Mouse (Mus musculus): ENCODE results near the gene Zfp1.
A peak's percentile ranks its signal among the peaks of the same experiment; 100 is the strongest.

Gene Zfp1

GRCm38 (mm10) chr8:111666751-111667150 lies 23.6 kb downstream of the Zfp1 start:
- no peak for DNase-seq (ENCODE audit: low read depth, low spot score)

DNA sequence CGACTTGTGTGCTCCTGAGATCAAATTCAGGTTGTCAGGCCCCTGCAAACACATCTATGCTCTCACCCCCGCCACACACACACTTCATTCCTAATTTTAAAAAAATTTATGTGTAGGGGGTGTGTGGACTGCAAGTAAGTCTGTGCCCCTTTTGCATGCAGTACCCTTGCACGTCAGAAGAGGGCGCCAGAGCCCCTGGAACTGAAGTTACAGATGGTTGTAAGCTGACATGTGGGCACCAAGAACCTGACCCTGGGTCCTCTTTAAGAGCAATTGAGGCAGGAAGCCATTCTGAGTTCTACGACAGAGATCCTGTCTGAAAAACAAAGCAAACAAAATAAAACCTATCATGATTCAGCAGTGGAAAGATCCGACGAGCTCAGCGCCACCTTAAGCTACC lies 33.0 kb downstream of the Zfp1 start:
- DNase-seq (ENCODE audit: low read depth, low spot score), result peak; percentile 43

- peak; percentile 63 for DNase-seq (ENCODE audit: low read depth, low spot score)
These were observed 34.9 kb downstream of the Zfp1 start for GRCm38 (mm10) chr8:111678111-111678510.

- no peak for DNase-seq (ENCODE audit: low read depth, low spot score)
These were observed 35.6 kb downstream of the Zfp1 start for GRCm38 (mm10) chr8:111678848-111679247.

GRCm38 (mm10) chr8:111680423-111681028 lies 37.3 kb downstream of the Zfp1 start:
- DNase-seq (ENCODE audit: low read depth, low spot score), result peak; percentile 87

DNA sequence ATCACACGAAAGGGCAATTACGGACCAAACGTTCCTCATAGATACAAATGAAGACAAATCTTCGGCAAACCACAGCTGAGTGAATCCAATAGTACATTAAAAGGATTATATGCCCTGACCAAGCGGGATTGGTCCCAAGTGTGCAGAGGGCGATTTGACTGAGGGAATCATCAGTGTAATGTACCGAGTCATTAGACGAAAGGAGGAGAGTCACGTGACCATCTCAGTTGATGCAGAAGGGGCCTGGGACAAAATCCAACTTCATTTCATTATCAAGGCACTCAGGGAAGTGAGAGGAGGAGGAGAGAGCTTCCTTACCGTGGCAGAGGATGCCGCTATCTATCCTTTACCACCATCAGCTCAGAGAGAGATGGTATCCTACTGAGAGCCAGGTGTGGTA lies 38.0 kb downstream of the Zfp1 start:
- DNase-seq (ENCODE audit: low read depth, low spot score), result no peak

DNA sequence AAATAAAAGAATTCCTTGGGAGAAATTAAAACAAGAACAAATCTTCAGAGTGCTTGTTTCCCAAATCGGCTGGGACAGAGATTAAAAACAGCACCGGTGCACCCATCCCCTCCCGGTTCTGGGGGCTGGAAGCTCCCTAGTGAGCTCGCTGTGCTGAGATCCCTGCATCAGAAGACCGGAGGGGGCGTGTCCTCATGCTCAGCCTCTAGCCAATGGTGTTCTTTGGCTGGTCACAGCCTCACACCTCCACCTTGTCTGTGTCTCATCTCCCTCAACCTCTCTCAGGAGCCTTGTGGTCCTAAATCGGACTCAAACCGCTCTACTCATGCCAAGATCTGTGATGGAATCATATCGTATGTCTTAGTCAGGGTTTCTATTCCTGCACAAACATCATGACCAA lies 39.3 kb downstream of the Zfp1 start:
- no peak for DNase-seq (ENCODE audit: low read depth, low spot score)

DNA sequence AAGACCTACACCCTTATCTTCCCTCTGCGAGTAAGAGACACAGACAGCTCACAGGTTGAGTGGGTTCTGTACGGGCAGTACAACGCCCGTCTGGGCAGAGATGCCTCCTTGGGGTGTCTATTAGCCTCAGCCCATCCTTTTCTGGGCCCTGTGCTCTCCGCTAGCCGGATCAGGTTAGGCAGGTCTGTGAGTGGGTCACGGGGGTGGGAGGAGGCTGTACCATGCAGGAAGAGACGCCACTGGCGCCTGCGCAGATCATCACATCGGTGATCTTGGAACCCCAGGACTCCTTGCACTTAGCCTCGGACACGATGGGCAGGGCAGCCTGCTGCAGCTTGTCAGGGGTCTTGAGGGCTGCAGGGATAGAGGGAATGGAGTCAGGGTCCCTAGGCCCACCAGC lies 43.7 kb downstream of the Zfp1 start:
- no peak for DNase-seq (ENCODE audit: low read depth, low spot score)

DNA sequence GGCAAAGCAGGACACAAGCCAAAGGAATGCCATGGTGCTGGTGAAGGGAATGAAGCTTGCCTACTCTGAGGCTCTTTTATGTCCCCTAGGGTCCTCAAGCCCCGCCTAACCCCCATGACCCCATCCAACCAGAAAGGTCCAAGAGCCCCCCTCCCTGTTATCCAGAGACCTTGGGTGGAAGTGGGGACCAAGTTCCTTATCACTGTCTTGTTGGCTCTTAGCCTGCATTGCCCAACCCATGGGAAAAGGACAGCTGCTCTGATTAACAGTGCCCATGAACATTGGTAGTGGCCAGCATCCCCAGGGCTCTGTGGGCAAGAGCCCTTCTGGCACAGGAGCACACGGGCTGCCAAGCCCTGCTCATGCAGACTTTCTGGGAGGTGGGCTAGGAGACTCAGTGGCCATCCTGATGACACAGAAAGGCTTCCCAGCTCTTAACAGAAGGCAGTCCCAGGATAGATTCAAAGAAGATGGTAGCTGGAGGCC lies 47.8 kb downstream of the Zfp1 start, which contains the start of gene Ctrb1:
Ctrb1 (minus strand) TSS at position 51 of the 486 bp plus-strand sequence.
- DNase-seq (ENCODE audit: low read depth, low spot score), result no peak

DNA sequence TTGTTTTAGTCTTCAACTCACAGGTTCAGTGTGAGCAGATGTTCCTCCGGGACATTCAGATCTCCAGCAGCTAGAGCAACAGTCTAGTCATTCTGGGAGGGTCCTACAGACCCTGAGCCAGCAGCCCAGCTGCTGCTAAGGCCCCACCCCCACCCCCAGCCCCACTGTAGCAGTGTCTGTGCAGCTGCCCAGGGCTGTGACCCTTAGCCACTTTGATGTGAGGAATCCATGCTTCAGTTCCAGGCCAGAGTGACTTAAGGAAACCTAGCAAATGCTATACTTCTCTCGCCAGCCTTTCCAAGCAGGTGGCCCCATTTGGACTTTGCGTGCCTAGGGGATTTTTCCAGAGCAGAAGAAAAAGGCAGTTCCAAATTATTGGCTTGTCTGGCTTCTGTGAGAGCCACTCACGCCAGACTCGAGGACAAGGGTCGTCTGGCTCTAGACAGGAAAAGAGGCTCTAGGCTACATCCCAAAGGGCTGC lies 50.1 kb downstream of the Zfp1 start:
- DNase-seq (ENCODE audit: low read depth, low spot score), result no peak

DNA sequence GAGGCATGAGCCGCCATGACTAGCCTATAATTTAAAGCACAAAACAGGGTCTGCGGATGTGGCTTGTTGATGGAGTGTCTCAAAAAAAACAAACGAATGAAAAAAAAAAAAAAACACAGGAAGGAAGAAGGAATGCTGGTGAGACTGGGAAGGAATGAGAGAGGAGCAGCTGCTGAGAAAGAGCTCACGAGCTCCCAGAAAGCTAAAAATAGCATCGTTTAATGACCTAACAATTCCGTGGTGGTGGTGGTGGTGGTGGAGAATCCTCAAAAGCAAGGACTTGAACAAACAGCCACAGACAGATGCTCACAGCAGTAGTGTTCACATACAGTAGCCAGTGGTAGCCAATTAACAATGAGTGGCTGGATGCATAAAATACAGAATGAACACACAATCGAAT lies 52.2 kb downstream of the Zfp1 start:
- DNase-seq (ENCODE audit: low read depth, low spot score), result no peak

- DNase-seq (ENCODE audit: low read depth, low spot score), result no peak
These were observed 54.5 kb downstream of the Zfp1 start for GRCm38 (mm10) chr8:111697655-111698054.

GRCm38 (mm10) chr8:111699035-111699434 lies 55.8 kb downstream of the Zfp1 start:
- DNase-seq (ENCODE audit: low read depth, low spot score), result no peak

DNA sequence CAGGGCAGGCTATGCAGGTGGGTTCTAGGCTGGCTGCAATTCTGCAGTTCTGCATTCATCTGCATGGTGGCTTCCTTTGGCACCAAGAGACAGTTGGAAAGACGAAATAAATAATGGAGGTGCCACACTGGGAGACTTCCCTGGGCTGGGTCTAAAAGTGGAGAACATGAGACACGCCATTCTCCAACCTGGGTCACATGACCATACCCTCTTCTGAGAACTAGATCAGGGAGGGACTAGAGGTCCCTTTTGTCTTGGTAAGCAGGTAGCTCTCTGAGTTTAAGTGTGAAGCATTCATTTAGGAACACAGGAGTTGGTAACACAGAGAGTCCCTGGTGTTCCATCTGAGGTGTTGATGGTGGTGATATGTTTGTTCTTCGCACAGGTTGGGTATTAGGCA lies 57.0 kb downstream of the Zfp1 start:
- DNase-seq (ENCODE audit: low read depth, low spot score), result no peak

GRCm38 (mm10) chr8:111700740-111701139 lies 57.5 kb downstream of the Zfp1 start:
- no peak for DNase-seq (ENCODE audit: low read depth, low spot score)

DNA sequence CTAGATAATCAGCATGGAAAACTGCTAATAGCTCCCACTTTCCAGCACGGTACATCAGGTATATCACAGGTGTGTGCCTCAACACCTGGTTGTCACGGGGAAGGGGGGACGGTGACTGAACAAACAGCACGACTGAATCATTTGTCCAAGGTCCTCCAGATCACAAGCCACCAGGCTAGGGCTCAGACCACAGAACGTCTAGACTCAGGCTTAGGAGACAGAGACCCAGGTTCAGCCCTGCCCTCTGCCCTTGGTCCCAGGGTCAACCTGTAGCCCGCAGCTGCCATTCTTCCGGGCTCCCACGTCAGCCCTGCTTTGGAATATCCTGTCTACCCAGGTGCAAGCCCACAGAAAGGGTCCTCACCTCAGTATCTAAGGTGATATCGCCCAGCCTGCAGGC lies 58.2 kb downstream of the Zfp1 start:
- no peak for DNase-seq (ENCODE audit: low read depth, low spot score)

GRCm38 (mm10) chr8:111704585-111704984 lies 61.4 kb downstream of the Zfp1 start:
- no peak for DNase-seq (ENCODE audit: low read depth, low spot score)

DNA sequence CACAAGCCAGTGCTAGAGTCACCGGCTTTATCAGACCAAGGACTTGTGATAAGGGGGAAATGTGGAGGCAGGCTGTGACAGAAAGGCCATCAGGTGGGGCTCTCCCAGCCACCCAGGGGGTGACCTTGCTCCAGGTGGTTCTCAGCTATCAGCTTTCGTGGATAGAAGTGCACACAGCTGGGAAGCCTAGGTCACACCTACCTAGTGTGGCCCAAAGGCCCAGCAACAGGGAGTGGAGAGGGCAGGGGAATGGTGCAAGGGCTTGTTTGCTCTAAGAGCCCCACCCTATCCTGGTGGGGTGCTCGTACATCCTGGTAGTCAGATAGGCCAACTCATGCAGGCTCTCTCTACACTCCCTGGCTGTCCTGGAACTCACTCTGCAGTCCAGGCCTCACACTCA lies 62.0 kb downstream of the Zfp1 start:
- no peak for DNase-seq (ENCODE audit: low read depth, low spot score)

DNA sequence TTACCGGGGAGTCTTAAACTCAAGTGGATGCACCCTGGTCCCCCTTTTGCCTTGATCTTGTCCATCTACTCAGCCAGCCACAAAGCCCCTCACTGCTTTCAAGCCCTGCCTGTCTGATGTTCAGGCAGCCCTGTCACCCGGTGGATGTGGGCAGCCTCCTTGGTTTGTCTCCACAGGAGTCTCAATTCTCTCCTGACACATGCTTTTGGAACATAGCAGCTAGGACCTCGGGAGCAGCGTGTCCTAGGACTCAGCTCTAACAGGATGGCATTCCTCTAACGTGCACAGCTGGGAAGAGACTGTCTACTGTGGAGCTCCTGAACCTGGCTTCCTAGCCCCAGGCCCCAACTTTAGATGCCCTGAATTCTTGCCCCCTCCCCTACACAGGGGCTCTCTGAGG lies 62.5 kb downstream of the Zfp1 start:
- DNase-seq (ENCODE audit: low read depth, low spot score), result no peak

DNA sequence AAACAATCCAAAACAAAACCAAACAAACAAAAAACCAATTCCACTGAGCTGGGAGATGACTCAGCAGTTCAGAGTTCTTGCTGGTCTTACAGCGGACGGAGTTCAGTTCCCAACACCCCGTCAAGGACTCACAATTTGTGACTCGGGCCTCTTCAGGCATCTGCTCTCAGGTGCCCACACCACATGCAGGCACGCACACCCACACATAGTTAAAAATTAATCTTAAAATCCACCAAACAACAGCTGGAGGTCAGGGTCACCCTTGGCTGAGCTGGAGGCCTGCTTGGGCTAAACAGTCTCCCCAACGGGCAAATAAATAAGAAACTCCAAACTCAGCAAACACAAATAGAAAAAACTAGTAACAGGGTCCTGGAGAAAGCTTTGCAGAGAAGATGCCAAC lies 65.1 kb downstream of the Zfp1 start:
- no peak for DNase-seq (ENCODE audit: low read depth, low spot score)

- DNase-seq (ENCODE audit: low read depth, low spot score), result no peak
These were observed 66.0 kb downstream of the Zfp1 start for GRCm38 (mm10) chr8:111709223-111709622.

DNA sequence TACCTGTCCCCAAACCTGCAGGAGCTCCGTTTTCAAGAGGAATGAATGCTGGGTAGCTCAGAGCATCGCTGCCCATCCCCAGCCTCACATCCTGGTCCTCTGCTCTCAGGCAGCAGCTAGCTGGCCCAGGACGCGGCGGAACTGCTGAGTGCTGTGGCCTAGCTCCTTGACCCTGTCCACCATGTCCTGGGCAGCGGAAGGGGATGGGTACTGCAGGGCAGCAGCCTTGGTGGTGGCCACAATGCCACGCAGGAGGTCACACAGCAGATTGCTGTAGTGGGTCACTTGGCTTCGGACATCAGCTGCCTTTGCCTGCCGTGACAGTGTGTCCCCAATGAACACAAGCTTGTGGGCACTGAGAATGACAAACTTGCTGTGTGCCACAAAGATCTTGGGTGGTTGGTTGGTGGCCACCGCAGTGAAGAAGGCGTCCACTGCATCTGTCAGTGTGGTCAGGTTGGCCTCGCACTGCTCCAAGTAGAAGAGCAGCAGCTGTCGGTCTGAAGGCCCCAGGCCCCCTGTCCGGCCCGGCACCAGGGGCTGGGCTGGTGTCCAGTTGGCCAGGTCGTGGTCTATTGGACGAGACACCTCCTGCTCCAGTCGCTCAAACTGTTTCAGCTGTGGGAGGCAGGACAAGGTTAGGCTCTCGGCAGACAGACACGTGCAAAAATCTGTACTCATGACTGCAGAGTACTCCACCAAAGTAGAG lies 67.7 kb downstream of the Zfp1 start:
- no peak for DNase-seq (ENCODE audit: low read depth, low spot score)

GRCm38 (mm10) chr8:111712135-111712534 lies 68.9 kb downstream of the Zfp1 start:
- no peak for DNase-seq (ENCODE audit: low read depth, low spot score)

Data from WW6 (cell line).